Mouse (Mus musculus): ENCODE measurements at regions not wholly inside any gene's neighbourhood (a gene's known extent, or its start where the extent isn't known, plus 50 kb on each side); places are given as distances from the start of the nearest gene placed in this dataset.

DNA sequence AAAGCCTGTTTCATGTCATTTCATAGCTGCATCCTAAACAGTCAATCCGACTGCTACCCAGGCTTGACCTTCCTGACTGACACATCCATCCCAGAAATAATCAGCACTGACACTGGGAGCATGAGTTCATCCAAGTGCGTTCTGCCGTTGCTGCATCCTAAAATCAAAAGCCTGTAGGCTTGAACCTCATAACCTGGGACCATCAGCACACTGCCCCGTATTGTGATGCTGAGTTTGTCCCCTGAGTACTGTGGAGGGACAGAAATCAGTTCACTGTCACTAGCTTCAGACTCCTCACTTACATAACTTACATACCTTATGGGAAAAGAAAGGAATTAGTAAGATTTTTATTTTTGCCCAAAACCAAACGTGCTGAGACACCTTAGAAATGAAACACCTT lies 255.0 kb downstream of the Ankrd50 start:
- Histone ChIP-seq H3K9me3 (ENCODE audit: control insufficient read depth, low read length) (no peaks in the 10 kb centered on the region), H3K36me3 (ENCODE audit: control insufficient read depth, insufficient read depth, low read length) (no peaks in the 10 kb centered on the region), H3K9ac (ENCODE audit: low read length) (no peak overlapping the region), H3K4me1 (ENCODE audit: control insufficient read depth in 2 of 2, insufficient read depth in 2 of 2, low read length in 2 of 2) (peaks cover 6 to 24% of the 10 kb centered on the region in 2 experiments), H3K27me3 (ENCODE audit: control insufficient read depth, insufficient read depth, low read length) (no peaks in the 10 kb centered on the region), H3K4me2 (ENCODE audit: low read length) (no peak overlapping the region), H3K27ac (replicated peaks in 1 of 2; ENCODE audit: control insufficient read depth in 1 of 2, insufficient read depth in 1 of 2, low read depth in 2 of 2, low read length in 2 of 2) (no peak overlapping the region), H3K4me3 (ENCODE audit: control insufficient read depth in 1 of 2, insufficient read depth in 1 of 2, low read depth in 1 of 2, low read length in 2 of 2) (no peak overlapping the region)
- 69% methylated on average over 5 of the region's 5 CpGs for WGBS
- no peak for ATAC-seq (ENCODE audit: insufficient number of reproducible peaks, insufficient read depth, low FRiP score, low read depth)

DNA sequence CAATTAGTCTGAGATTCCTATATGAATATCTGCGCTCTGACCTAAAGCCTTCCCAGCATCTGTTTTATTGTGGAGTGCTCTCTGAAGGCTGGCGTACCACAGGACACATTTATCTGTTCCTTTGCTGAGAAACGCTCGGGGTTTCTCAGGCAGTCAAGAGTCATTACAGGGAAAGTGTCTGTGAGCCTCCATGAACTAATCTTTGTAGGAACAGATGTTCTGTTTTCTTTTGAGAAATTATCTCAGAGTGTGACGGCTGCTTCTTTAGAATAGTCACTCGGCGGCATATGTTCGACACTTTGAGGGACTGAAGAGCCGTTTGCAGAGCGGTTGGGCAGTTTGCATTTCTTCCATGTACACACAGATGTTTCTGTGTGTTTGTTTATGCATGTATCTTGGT lies 255.6 kb downstream of the Ankrd50 start:
- H3K4me1 ChIP-seq (ENCODE audit: control insufficient read depth in 2 of 2, insufficient read depth in 2 of 2, low read length in 2 of 2) = peaks cover 6 to 24% of the 10 kb centered on the region in 2 experiments
- H3K4me2 ChIP-seq (ENCODE audit: low read length) = no peak overlapping the region
- no peak overlapping the region for H3K27ac ChIP-seq (replicated peaks in 1 of 2; ENCODE audit: control insufficient read depth in 1 of 2, insufficient read depth in 1 of 2, low read depth in 2 of 2, low read length in 2 of 2)
- H3K9ac ChIP-seq (ENCODE audit: low read length) = no peak overlapping the region
- no peak for ATAC-seq (ENCODE audit: insufficient number of reproducible peaks, insufficient read depth, low FRiP score, low read depth)
- no peaks in the 10 kb centered on the region for H3K36me3 ChIP-seq (ENCODE audit: control insufficient read depth, insufficient read depth, low read length)
- H3K4me3 ChIP-seq (ENCODE audit: control insufficient read depth in 1 of 2, insufficient read depth in 1 of 2, low read depth in 1 of 2, low read length in 2 of 2) = no peak overlapping the region
- 29% methylated on average over 10 of the region's 10 CpGs for WGBS
- no peaks in the 10 kb centered on the region for H3K27me3 ChIP-seq (ENCODE audit: control insufficient read depth, insufficient read depth, low read length)
- H3K9me3 ChIP-seq (ENCODE audit: control insufficient read depth, low read length) = no peaks in the 10 kb centered on the region

DNA sequence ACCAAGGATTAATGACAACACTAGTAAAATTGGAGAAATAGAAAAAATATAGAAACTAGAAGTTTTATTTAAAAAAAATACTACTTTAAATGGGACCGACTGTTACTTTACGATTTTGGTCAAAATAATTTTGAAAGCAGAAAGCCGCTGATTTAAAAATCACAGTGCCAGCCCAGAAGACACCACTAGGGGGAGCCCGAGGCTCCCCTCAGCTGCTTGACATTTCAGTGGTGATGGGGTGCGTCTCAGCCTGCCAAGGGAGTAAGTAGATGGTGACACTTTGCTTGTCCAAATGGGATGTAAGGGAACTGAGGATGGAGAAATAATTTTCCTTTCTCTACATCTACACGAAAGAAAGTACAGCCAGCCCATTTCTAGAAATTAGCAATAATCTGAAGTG lies 257.0 kb downstream of the Ankrd50 start:
- H3K36me3 ChIP-seq (ENCODE audit: control insufficient read depth, insufficient read depth, low read length) = no peaks in the 10 kb centered on the region
- WGBS = 15% methylated on average over 6 of the region's 6 CpGs
- H3K4me1 ChIP-seq (ENCODE audit: control insufficient read depth in 2 of 2, insufficient read depth in 2 of 2, low read length in 2 of 2) = peaks cover 4 to 17% of the 10 kb centered on the region in 2 experiments
- no peak for ATAC-seq (ENCODE audit: insufficient number of reproducible peaks, insufficient read depth, low FRiP score, low read depth)
- H3K27ac ChIP-seq (replicated peaks in 1 of 2; ENCODE audit: control insufficient read depth in 1 of 2, insufficient read depth in 1 of 2, low read depth in 2 of 2, low read length in 2 of 2) = no peak overlapping the region
- no peaks in the 10 kb centered on the region for H3K27me3 ChIP-seq (ENCODE audit: control insufficient read depth, insufficient read depth, low read length)
- H3K4me2 ChIP-seq (ENCODE audit: low read length) = no peak overlapping the region
- no peak overlapping the region for H3K9ac ChIP-seq (ENCODE audit: low read length)
- H3K4me3 ChIP-seq (ENCODE audit: control insufficient read depth in 1 of 2, insufficient read depth in 1 of 2, low read depth in 1 of 2, low read length in 2 of 2) = no peak overlapping the region
- H3K9me3 ChIP-seq (ENCODE audit: control insufficient read depth, low read length) = no peaks in the 10 kb centered on the region

DNA sequence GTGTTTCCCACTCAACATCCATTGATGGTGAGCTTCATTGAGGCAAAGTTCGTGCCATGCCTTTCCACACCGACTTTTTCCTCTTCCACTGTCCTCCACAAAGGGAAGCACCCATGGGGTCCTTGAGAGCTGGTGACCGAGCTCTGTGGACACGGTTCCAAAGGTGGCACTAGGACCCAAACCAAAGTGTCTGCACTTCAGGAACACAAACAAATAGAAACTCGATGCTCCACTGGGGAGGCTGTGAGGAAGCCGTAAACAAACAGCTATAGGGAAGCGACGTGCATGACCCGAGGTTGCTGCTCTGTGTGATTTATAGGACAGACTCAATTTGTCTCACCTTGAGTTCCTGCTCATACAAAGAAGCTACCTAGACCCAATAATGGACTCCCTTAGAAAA lies 257.5 kb downstream of the Ankrd50 start:
- Histone ChIP-seq H3K4me2 (ENCODE audit: low read length) (no peak overlapping the region), H3K36me3 (ENCODE audit: control insufficient read depth, insufficient read depth, low read length) (no peaks in the 10 kb centered on the region), H3K4me1 (ENCODE audit: control insufficient read depth in 2 of 2, insufficient read depth in 2 of 2, low read length in 2 of 2) (peaks cover 4 to 12% of the 10 kb centered on the region in 2 experiments; a peak in 3 of 4 replicates), H3K9ac (ENCODE audit: low read length) (no peak overlapping the region), H3K4me3 (ENCODE audit: control insufficient read depth in 1 of 2, insufficient read depth in 1 of 2, low read depth in 1 of 2, low read length in 2 of 2) (no peak overlapping the region), H3K27ac (replicated peaks in 1 of 2; ENCODE audit: control insufficient read depth in 1 of 2, insufficient read depth in 1 of 2, low read depth in 2 of 2, low read length in 2 of 2) (no peak overlapping the region), H3K9me3 (ENCODE audit: control insufficient read depth, low read length) (no peaks in the 10 kb centered on the region), H3K27me3 (ENCODE audit: control insufficient read depth, insufficient read depth, low read length) (no peaks in the 10 kb centered on the region)
- ATAC-seq (ENCODE audit: insufficient number of reproducible peaks, insufficient read depth, low FRiP score, low read depth) = no peak
- 70% methylated on average over 9 of the region's 9 CpGs for WGBS

DNA sequence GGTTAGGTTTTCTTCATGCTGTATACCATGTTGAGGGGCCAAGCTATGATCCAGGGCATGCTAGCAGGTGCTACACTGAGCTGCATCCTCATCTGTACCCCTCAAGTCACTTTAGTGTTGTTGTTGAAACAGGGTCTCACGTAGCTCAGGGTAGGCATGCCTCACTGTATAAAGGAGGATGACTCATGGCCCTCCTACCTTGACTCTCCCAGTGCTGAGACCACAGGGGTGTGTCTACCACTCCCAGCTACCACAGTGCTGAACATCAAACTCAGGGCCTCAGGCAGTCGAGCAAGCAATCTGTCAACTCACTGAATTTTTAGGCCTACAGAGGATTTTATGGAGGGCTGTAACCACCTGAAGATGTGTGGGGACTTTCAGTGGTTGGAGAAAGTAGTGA lies 258.5 kb downstream of the Ankrd50 start:
- H3K9ac ChIP-seq (ENCODE audit: low read length) = no peak overlapping the region
- H3K27me3 ChIP-seq (ENCODE audit: control insufficient read depth, insufficient read depth, low read length) = no peaks in the 10 kb centered on the region
- H3K4me3 ChIP-seq (ENCODE audit: control insufficient read depth in 1 of 2, insufficient read depth in 1 of 2, low read depth in 1 of 2, low read length in 2 of 2) = no peak overlapping the region
- H3K27ac ChIP-seq (replicated peaks in 1 of 2; ENCODE audit: control insufficient read depth in 1 of 2, insufficient read depth in 1 of 2, low read depth in 2 of 2, low read length in 2 of 2) = no peak overlapping the region
- H3K36me3 ChIP-seq (ENCODE audit: control insufficient read depth, insufficient read depth, low read length) = no peaks in the 10 kb centered on the region
- WGBS = 50% methylated on average over 2 of the region's 2 CpGs
- no peak overlapping the region for H3K4me2 ChIP-seq (ENCODE audit: low read length)
- H3K4me1 ChIP-seq (ENCODE audit: control insufficient read depth in 2 of 2, insufficient read depth in 2 of 2, low read length in 2 of 2) = peaks cover 0 to 6% of the 10 kb centered on the region in 2 experiments; a peak in 1 of 4 replicates
- ATAC-seq (ENCODE audit: insufficient number of reproducible peaks, insufficient read depth, low FRiP score, low read depth) = no peak
- no peaks in the 10 kb centered on the region for H3K9me3 ChIP-seq (ENCODE audit: control insufficient read depth, low read length)

DNA sequence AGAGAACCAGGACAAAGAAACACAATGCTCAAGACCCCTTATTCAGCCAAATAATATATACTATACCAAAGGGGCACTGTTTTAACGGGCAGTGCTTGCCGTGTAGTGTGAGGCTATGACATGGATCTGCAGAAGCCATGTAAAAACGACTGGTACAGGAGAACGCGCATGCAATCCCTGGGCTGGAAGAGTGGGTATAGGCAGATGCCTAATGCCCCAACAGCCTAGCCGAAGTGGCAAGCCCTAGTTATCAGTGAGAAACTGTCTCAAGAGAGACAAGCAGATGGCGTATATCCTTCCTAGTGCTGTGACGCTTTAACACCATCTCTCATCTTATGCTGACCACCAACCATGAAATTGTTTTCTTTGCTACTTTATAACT lies 262.8 kb downstream of the Ankrd50 start:
- no peak overlapping the region for H3K27ac ChIP-seq (replicated peaks in 1 of 2; ENCODE audit: control insufficient read depth in 1 of 2, insufficient read depth in 1 of 2, low read depth in 2 of 2, low read length in 2 of 2)
- no peaks in the 10 kb centered on the region for H3K9me3 ChIP-seq (ENCODE audit: control insufficient read depth, low read length)
- no peaks in the 10 kb centered on the region for H3K36me3 ChIP-seq (ENCODE audit: control insufficient read depth, insufficient read depth, low read length)
- no peak overlapping the region for H3K9ac ChIP-seq (ENCODE audit: low read length)
- no peaks in the 10 kb centered on the region for H3K4me1 ChIP-seq (ENCODE audit: control insufficient read depth in 2 of 2, insufficient read depth in 2 of 2, low read length in 2 of 2)
- H3K27me3 ChIP-seq (ENCODE audit: control insufficient read depth, insufficient read depth, low read length) = no peaks in the 10 kb centered on the region
- no peak for ATAC-seq (ENCODE audit: insufficient number of reproducible peaks, insufficient read depth, low FRiP score, low read depth)
- H3K4me2 ChIP-seq (ENCODE audit: low read length) = no peak overlapping the region
- WGBS = 81% methylated on average over 8 of the region's 8 CpGs
- H3K4me3 ChIP-seq (ENCODE audit: control insufficient read depth in 1 of 2, insufficient read depth in 1 of 2, low read depth in 1 of 2, low read length in 2 of 2) = no peak overlapping the region

DNA sequence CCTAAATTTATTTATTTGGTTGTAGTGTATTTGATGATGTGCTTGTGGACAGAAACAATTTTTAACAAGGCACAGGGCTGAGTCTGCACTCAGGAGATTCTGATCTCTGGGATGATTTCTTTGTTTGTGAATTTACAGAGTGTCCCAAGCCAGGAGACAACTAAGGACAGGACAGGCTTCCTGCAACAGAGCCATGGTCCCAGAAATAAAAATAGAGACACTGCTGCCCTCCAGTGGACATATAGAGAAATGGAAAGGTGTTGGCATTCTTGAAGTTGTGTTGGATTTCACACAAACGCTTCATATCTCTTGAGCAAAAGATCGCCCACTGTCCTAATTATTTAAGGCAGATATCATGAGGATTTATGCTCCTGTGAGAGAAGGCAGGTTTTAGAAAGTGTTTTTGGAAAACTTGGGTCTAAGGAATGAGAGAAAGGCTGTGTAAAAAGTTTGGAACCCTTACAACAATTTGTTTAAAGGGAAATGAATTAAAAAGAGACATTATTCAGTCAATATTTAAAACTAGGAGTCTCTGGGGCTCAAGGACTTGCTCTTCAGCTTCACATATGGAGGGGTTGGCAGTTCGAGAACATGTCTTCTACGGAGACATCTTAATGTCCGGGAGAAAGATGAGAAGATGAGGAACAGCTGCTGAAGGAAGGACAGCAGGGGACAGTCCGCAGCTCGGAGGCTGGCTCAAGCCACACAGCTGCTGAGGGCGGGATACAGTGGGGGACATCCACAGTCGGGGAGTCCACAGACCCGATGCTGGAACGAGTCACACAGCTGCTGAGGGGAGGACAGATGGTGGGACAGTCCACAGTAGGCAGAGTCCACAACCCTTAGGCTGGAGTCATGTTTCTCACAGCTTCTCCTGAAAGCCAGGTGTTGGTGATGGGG lies 263.5 kb downstream of the Ankrd50 start:
- 48% methylated on average over 11 of the region's 11 CpGs for WGBS
- Histone ChIP-seq H3K4me1 (ENCODE audit: control insufficient read depth in 2 of 2, insufficient read depth in 2 of 2, low read length in 2 of 2) (no peaks in the 10 kb centered on the region), H3K4me3 (ENCODE audit: control insufficient read depth in 1 of 2, insufficient read depth in 1 of 2, low read depth in 1 of 2, low read length in 2 of 2) (no peak overlapping the region), H3K36me3 (ENCODE audit: control insufficient read depth, insufficient read depth, low read length) (no peaks in the 10 kb centered on the region), H3K9me3 (ENCODE audit: control insufficient read depth, low read length) (no peaks in the 10 kb centered on the region), H3K27ac (replicated peaks in 1 of 2; ENCODE audit: control insufficient read depth in 1 of 2, insufficient read depth in 1 of 2, low read depth in 2 of 2, low read length in 2 of 2) (no peak overlapping the region), H3K27me3 (ENCODE audit: control insufficient read depth, insufficient read depth, low read length) (no peaks in the 10 kb centered on the region), H3K4me2 (ENCODE audit: low read length) (no peak overlapping the region), H3K9ac (ENCODE audit: low read length) (no peak overlapping the region)
- ATAC-seq (ENCODE audit: insufficient number of reproducible peaks, insufficient read depth, low FRiP score, low read depth) = no peak

DNA sequence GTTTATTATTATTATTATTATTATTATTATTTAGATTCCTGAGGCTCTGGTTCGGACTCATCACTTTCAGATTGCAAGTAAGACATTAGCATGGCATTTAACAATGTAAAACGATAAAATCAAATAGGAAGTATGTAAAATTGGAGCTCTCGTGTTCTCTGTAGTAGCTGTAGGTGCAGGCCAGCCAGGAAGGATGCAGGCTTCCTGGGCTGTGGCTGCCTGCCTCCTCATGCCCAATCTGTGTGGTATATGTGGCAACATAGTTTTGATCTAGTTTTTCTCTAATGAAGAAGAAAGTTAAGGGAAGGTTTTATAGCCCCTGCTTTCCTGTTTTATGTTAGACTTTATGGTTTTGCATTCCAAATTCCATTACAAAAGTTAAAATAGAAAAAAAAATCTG lies 275.6 kb downstream of the Ankrd50 start:
- WGBS = 77% methylated on average over 3 of the region's 3 CpGs
- ATAC-seq (ENCODE audit: insufficient number of reproducible peaks, insufficient read depth, low FRiP score, low read depth) = no peak
- H3K4me2 ChIP-seq (ENCODE audit: low read length) = no peak overlapping the region
- H3K9ac ChIP-seq (ENCODE audit: low read length) = no peak overlapping the region
- H3K36me3 ChIP-seq (ENCODE audit: control insufficient read depth, insufficient read depth, low read length) = no peaks in the 10 kb centered on the region
- H3K4me1 ChIP-seq (ENCODE audit: control insufficient read depth in 2 of 2, insufficient read depth in 2 of 2, low read length in 2 of 2) = 0 out of 4 replicates have a peak, but pooled peaks cover 0 to 2% of the 10 kb centered on the region in 2 experiments
- H3K4me3 ChIP-seq (ENCODE audit: control insufficient read depth in 1 of 2, insufficient read depth in 1 of 2, low read depth in 1 of 2, low read length in 2 of 2) = no peak overlapping the region
- no peaks in the 10 kb centered on the region for H3K27me3 ChIP-seq (ENCODE audit: control insufficient read depth, insufficient read depth, low read length)
- H3K27ac ChIP-seq (replicated peaks in 1 of 2; ENCODE audit: control insufficient read depth in 1 of 2, insufficient read depth in 1 of 2, low read depth in 2 of 2, low read length in 2 of 2) = no peak overlapping the region
- no peaks in the 10 kb centered on the region for H3K9me3 ChIP-seq (ENCODE audit: control insufficient read depth, low read length)

Data from heart, embryonic 14.5 days (tissue).